In genomic region chr13:23309495-23310011, GRCm38 (mm10) we compare ENCODE assay signal across 7 mouse cellular contexts. TPM values are rescaled to one million over a fixed set of nuclear protein-coding genes. Genes with fewer than 3 reads are reported as not detected.
DNase-seq lines count a peak whose midpoint lies in the region; ATAC-seq and TF ChIP-seq lines count a peak whose summit lies in the region.

No protein-coding gene starts in this region.

- 0 out of 2 replicates have a peak, but pooled peaks have one; percentile 19 for ATAC-seq in embryonic facial prominence, embryonic 14.5 days (ENCODE audit: low read depth)
- 0 out of 2 replicates have a peak, but pooled peaks have one; percentile 20 for ATAC-seq in limb, embryonic 13.5 days (ENCODE audit: low FRiP score, low read depth)

- H3K36me3 ChIP-seq in embryonic facial prominence, embryonic 14.5 days (ENCODE audit: control insufficient read depth, insufficient read depth, low read length): no peaks in the 10 kb centered on the region
- no peaks in the 10 kb centered on the region for H3K36me3 ChIP-seq in limb, embryonic 13.5 days

- peak overlapping the region; percentile 42 for H3K4me3 ChIP-seq in embryonic facial prominence, embryonic 14.5 days (ENCODE audit: low read depth, low read length)
- peak overlapping the region; percentile 41 for H3K4me3 ChIP-seq in limb, embryonic 13.5 days
- H3K4me3 ChIP-seq in olfactory bulb, adult 2 months (ENCODE audit: insufficient read depth, low read depth, low read length): 0 out of 2 replicates have a peak overlapping the region, but pooled peaks have one; percentile 12

- H3K4me2 ChIP-seq in embryonic facial prominence, embryonic 14.5 days (ENCODE audit: low read depth, low read length): peak overlapping the region; percentile 64
- H3K4me2 ChIP-seq in limb, embryonic 13.5 days (replicated peaks): peak overlapping the region; percentile 68

- no peak for TF ChIP-seq POLR2A in olfactory bulb, adult 2 months (IDR thresholded peaks at IDR 0.05; ENCODE audit: insufficient read depth, low read depth, low read length)

- H3K4me1 ChIP-seq in embryonic facial prominence, embryonic 14.5 days (ENCODE audit: control insufficient read depth, insufficient read depth, low read length): peaks cover 9% of the 10 kb centered on the region
- H3K4me1 ChIP-seq in limb, embryonic 13.5 days: peaks cover 16% of the 10 kb centered on the region
- peaks cover 13% of the 10 kb centered on the region; the same call in 1 of the 2 replicates for H3K4me1 ChIP-seq in olfactory bulb, adult 2 months (ENCODE audit: control insufficient read depth, insufficient read depth, low read length)

- no peaks in the 10 kb centered on the region for H3K9me3 ChIP-seq in embryonic facial prominence, embryonic 14.5 days (ENCODE audit: control insufficient read depth, low read length)
- H3K9me3 ChIP-seq in limb, embryonic 13.5 days: no peaks in the 10 kb centered on the region

- peak; percentile 17 for DNase-seq in right cerebral cortex, postnatal 4 days
- DNase-seq in right cerebral cortex, postnatal 25 days: no peak
- DNase-seq in embryonic facial prominence, embryonic 14.5 days (ENCODE audit: low spot score): peak; percentile 27
- DNase-seq in spleen, adult 18-20 months: no peak
- DNase-seq in T-cell, adult 2 months (ENCODE audit: low spot score): no peak

- peak overlapping the region; percentile 43 for H3K9ac ChIP-seq in embryonic facial prominence, embryonic 14.5 days (ENCODE audit: low read depth, low read length)
- H3K9ac ChIP-seq in limb, embryonic 13.5 days: peak overlapping the region; percentile 54

- 1% methylated on average over 28 of the region's 28 CpGs for WGBS in embryonic facial prominence, embryonic 14.5 days
- 2% methylated on average over 28 of the region's 28 CpGs for WGBS in limb, embryonic 13.5 days
- 4% methylated on average over 28 of the region's 28 CpGs for WGBS in olfactory bulb, adult 2 months

- peaks cover 71% of the 10 kb centered on the region for H3K27me3 ChIP-seq in embryonic facial prominence, embryonic 14.5 days (replicated peaks; ENCODE audit: control insufficient read depth, insufficient read depth, low read length)
- peaks cover 83% of the 10 kb centered on the region for H3K27me3 ChIP-seq in limb, embryonic 13.5 days

- no peak for TF ChIP-seq CTCF in olfactory bulb, adult 2 months (IDR thresholded peaks at IDR 0.05; ENCODE audit: insufficient read depth, low read depth, low read length)

- H3K27ac ChIP-seq in embryonic facial prominence, embryonic 14.5 days (replicated peaks; ENCODE audit: low read depth, low read length): no peak overlapping the region
- H3K27ac ChIP-seq in limb, embryonic 13.5 days: no peak overlapping the region
- H3K27ac ChIP-seq in olfactory bulb, adult 2 months (ENCODE audit: insufficient read depth, low read depth, low read length): no peak overlapping the region

RNA-seq across cellular contexts. Expression of gene Zfp322a, which starts 59.5 kb away (rescaled TPM):
- 40.2 and 44.9 TPM in 2 replicates for polyA plus RNA-seq in embryonic facial prominence, embryonic 14.5 days (2014; fragmentation: Nextera tagmentation; extraction: Ambion mirVana)
- polyA plus RNA-seq in limb, embryonic 13.5 days (2015; fragmentation: Nextera tagmentation; extraction: Ambion mirVana): 65.0 and 70.3 TPM in 2 replicates
- not detected in 2 replicates for polyA plus RNA-seq in olfactory bulb, adult 2 months (2012; ENCODE audit: insufficient read depth, insufficient read length, low replicate concordance, missing spikeins)

Comparison
In these comparisons a context has a peak if more than half of its experiments do, and no peak if none do; other contexts are left out.
1. DNase-seq: peak in right cerebral cortex, postnatal 4 days (single experiment) and embryonic facial prominence, embryonic 14.5 days (single experiment); none in right cerebral cortex, postnatal 25 days (single experiment), spleen, adult 18-20 months (0 of 2) and T-cell, adult 2 months (single experiment).
2. Peak in every context shown above with its lines, with median percentiles within 50 percentile points of each other: H3K4me3 ChIP-seq.